Mouse (Mus musculus): ENCODE data around the gene Dnajc30. TPM values are rescaled to one million over a fixed set of nuclear protein-coding genes. Genes with fewer than 3 reads are reported as not detected.
A peak's percentile ranks its signal among the peaks of the same experiment; 100 is the strongest.

Gene Dnajc30
- polyA plus RNA-seq, 1 experiment from 2014 or later, result 26.6 TPM

- Histone ChIP-seq H3K9me3 (ENCODE audit: control insufficient read depth, low read length) (no peaks in the 10 kb centered on the region), H3K4me2 (ENCODE audit: low read depth) (no peak overlapping the region), H3K9ac (ENCODE audit: low read length) (no peak overlapping the region), H3K36me3 (ENCODE audit: control insufficient read depth, insufficient read depth, low read length) (no peaks in the 10 kb centered on the region), H3K27ac (ENCODE audit: low read depth, low read length) (no peak overlapping the region), H3K4me3 (ENCODE audit: low read depth, low read length) (no peak overlapping the region), H3K4me1 (ENCODE audit: control insufficient read depth, insufficient read depth, low read length) (peaks cover 3% of the 10 kb centered on the region; the same call in 1 of the 2 replicates), H3K27me3 (ENCODE audit: control insufficient read depth, insufficient read depth, low read length) (no peaks in the 10 kb centered on the region)
- ATAC-seq (ENCODE audit: insufficient read depth, low FRiP score, low TSS enrichment) (no peak), DNase-seq (ENCODE audit: low spot score) (no peak)
- WGBS, result 92% methylated on average over 2 of the region's 2 CpGs
These were observed 15.6 kb downstream of the Dnajc30 start for GRCm38 (mm10) chr5:135079578-135079977.

- H3K36me3 ChIP-seq (ENCODE audit: control insufficient read depth, insufficient read depth, low read length), result no peaks in the 10 kb centered on the region
- no peak overlapping the region for H3K27ac ChIP-seq (ENCODE audit: low read depth, low read length)
- no peaks in the 10 kb centered on the region for H3K27me3 ChIP-seq (ENCODE audit: control insufficient read depth, insufficient read depth, low read length)
- no peak overlapping the region for H3K4me2 ChIP-seq (ENCODE audit: low read depth)
- no peak for DNase-seq (ENCODE audit: low spot score)
- WGBS, result 91% methylated on average over 5 of the region's 5 CpGs
- ATAC-seq (ENCODE audit: insufficient read depth, low FRiP score, low TSS enrichment), result no peak
- H3K9me3 ChIP-seq (ENCODE audit: control insufficient read depth, low read length), result no peaks in the 10 kb centered on the region
- H3K9ac ChIP-seq (ENCODE audit: low read length), result no peak overlapping the region
- H3K4me1 ChIP-seq (ENCODE audit: control insufficient read depth, insufficient read depth, low read length), result peaks cover 3% of the 10 kb centered on the region; the same call in 1 of the 2 replicates
- H3K4me3 ChIP-seq (ENCODE audit: low read depth, low read length), result no peak overlapping the region
These were observed 16.5 kb downstream of the Dnajc30 start for GRCm38 (mm10) chr5:135080539-135080938.

GRCm38 (mm10) chr5:135086871-135087270 is 22.9 kb downstream of the Dnajc30 start:
- WGBS, result 47% methylated on average over 4 of the region's 4 CpGs
- Histone ChIP-seq H3K27ac (ENCODE audit: low read depth, low read length) (no peak overlapping the region), H3K4me1 (ENCODE audit: control insufficient read depth, insufficient read depth, low read length) (no peaks in the 10 kb centered on the region), H3K4me3 (ENCODE audit: low read depth, low read length) (no peak overlapping the region), H3K36me3 (ENCODE audit: control insufficient read depth, insufficient read depth, low read length) (no peaks in the 10 kb centered on the region), H3K27me3 (ENCODE audit: control insufficient read depth, insufficient read depth, low read length) (peaks cover 30% of the 10 kb centered on the region), H3K9me3 (ENCODE audit: control insufficient read depth, low read length) (no peaks in the 10 kb centered on the region), H3K4me2 (ENCODE audit: low read depth) (no peak overlapping the region), H3K9ac (ENCODE audit: low read length) (no peak overlapping the region)
- ATAC-seq (ENCODE audit: insufficient read depth, low FRiP score, low TSS enrichment) (no peak), DNase-seq (ENCODE audit: low spot score) (no peak)

- H3K36me3 ChIP-seq (ENCODE audit: control insufficient read depth, insufficient read depth, low read length), result no peaks in the 10 kb centered on the region
- no peaks in the 10 kb centered on the region for H3K9me3 ChIP-seq (ENCODE audit: control insufficient read depth, low read length)
- peaks cover 34% of the 10 kb centered on the region for H3K27me3 ChIP-seq (ENCODE audit: control insufficient read depth, insufficient read depth, low read length)
- H3K4me3 ChIP-seq (ENCODE audit: low read depth, low read length), result peak within 1 kb of the TSS; percentile 12; the same call in 1 of the 2 replicates
- ATAC-seq (ENCODE audit: insufficient read depth, low FRiP score, low TSS enrichment), result no peak
- H3K9ac ChIP-seq (ENCODE audit: low read length), result 0 out of 2 replicates have a peak within 1 kb of the TSS, but pooled peaks have one; percentile 14
- peak within 1 kb of the TSS; percentile 25 for H3K4me2 ChIP-seq (ENCODE audit: low read depth)
- H3K27ac ChIP-seq (ENCODE audit: low read depth, low read length), result no peak within 1 kb of the TSS
- no peak for DNase-seq (ENCODE audit: low spot score)
- 2% methylated on average over 39 of the region's 39 CpGs for WGBS
- no peaks in the 10 kb centered on the region for H3K4me1 ChIP-seq (ENCODE audit: control insufficient read depth, insufficient read depth, low read length)
These were observed 25.7 kb downstream of the Dnajc30 start, which contains the start of gene Mlxipl for GRCm38 (mm10) chr5:135089653-135090052. Gene Mlxipl, plus strand, starts transcription at chr5:135089890.

GRCm38 (mm10) chr5:135100981-135101380 is 37.0 kb downstream of the Dnajc30 start:
- Histone ChIP-seq H3K27ac (ENCODE audit: low read depth, low read length) (no peak overlapping the region), H3K27me3 (ENCODE audit: control insufficient read depth, insufficient read depth, low read length) (no peaks in the 10 kb centered on the region), H3K4me2 (ENCODE audit: low read depth) (no peak overlapping the region), H3K4me3 (ENCODE audit: low read depth, low read length) (no peak overlapping the region), H3K9me3 (ENCODE audit: control insufficient read depth, low read length) (no peaks in the 10 kb centered on the region), H3K4me1 (ENCODE audit: control insufficient read depth, insufficient read depth, low read length) (no peaks in the 10 kb centered on the region), H3K36me3 (ENCODE audit: control insufficient read depth, insufficient read depth, low read length) (no peaks in the 10 kb centered on the region), H3K9ac (ENCODE audit: low read length) (no peak overlapping the region)
- 58% methylated on average over 1 of the region's 1 CpGs for WGBS
- ATAC-seq (ENCODE audit: insufficient read depth, low FRiP score, low TSS enrichment) (no peak), DNase-seq (ENCODE audit: low spot score) (no peak)

- Histone ChIP-seq H3K36me3 (ENCODE audit: control insufficient read depth, insufficient read depth, low read length) (no peaks in the 10 kb centered on the region), H3K9ac (ENCODE audit: low read length) (no peak overlapping the region), H3K9me3 (ENCODE audit: control insufficient read depth, low read length) (no peaks in the 10 kb centered on the region), H3K27me3 (ENCODE audit: control insufficient read depth, insufficient read depth, low read length) (peaks cover 23% of the 10 kb centered on the region), H3K27ac (ENCODE audit: low read depth, low read length) (no peak overlapping the region), H3K4me1 (ENCODE audit: control insufficient read depth, insufficient read depth, low read length) (0 out of 2 replicates have a peak, but pooled peaks cover 4% of the 10 kb centered on the region), H3K4me2 (ENCODE audit: low read depth) (no peak overlapping the region), H3K4me3 (ENCODE audit: low read depth, low read length) (no peak overlapping the region)
- peak; percentile 28 for DNase-seq (ENCODE audit: low spot score)
- WGBS, result 67% methylated on average over 11 of the region's 11 CpGs
- ATAC-seq (ENCODE audit: insufficient read depth, low FRiP score, low TSS enrichment), result no peak
These were observed 40.1 kb downstream of the Dnajc30 start for GRCm38 (mm10) chr5:135103999-135104660.

GRCm38 (mm10) chr5:135106758-135107256 is 42.8 kb downstream of the Dnajc30 start:
- H3K36me3 ChIP-seq (ENCODE audit: control insufficient read depth, insufficient read depth, low read length), result no peaks in the 10 kb centered on the region
- H3K4me1 ChIP-seq (ENCODE audit: control insufficient read depth, insufficient read depth, low read length), result 0 out of 2 replicates have a peak, but pooled peaks cover 4% of the 10 kb centered on the region
- DNase-seq (ENCODE audit: low spot score), result peak; percentile 88
- peak overlapping the region; percentile 85 for H3K4me2 ChIP-seq (ENCODE audit: low read depth)
- H3K27ac ChIP-seq (ENCODE audit: low read depth, low read length), result no peak overlapping the region
- peak overlapping the region; percentile 37; the same call in 1 of the 2 replicates for H3K9ac ChIP-seq (ENCODE audit: low read length)
- peak overlapping the region; percentile 44 for H3K4me3 ChIP-seq (ENCODE audit: low read depth, low read length)
- WGBS, result under 1% methylated on average over 41 of the region's 48 CpGs
- peaks cover 25% of the 10 kb centered on the region for H3K27me3 ChIP-seq (ENCODE audit: control insufficient read depth, insufficient read depth, low read length)
- peak; percentile 87 for ATAC-seq (ENCODE audit: insufficient read depth, low FRiP score, low TSS enrichment)
- H3K9me3 ChIP-seq (ENCODE audit: control insufficient read depth, low read length), result no peaks in the 10 kb centered on the region

- no peaks in the 10 kb centered on the region for H3K9me3 ChIP-seq (ENCODE audit: control insufficient read depth, low read length)
- no peak overlapping the region for H3K27ac ChIP-seq (ENCODE audit: low read depth, low read length)
- WGBS, result 8% methylated on average over 40 of the region's 40 CpGs
- ATAC-seq (ENCODE audit: insufficient read depth, low FRiP score, low TSS enrichment) (no peak), DNase-seq (ENCODE audit: low spot score) (peak; percentile 67)
- H3K4me2 ChIP-seq (ENCODE audit: low read depth), result peak overlapping the region; percentile 85
- H3K27me3 ChIP-seq (ENCODE audit: control insufficient read depth, insufficient read depth, low read length), result peaks cover 25% of the 10 kb centered on the region
- H3K36me3 ChIP-seq (ENCODE audit: control insufficient read depth, insufficient read depth, low read length), result no peaks in the 10 kb centered on the region
- peak overlapping the region; percentile 44 for H3K4me3 ChIP-seq (ENCODE audit: low read depth, low read length)
- 0 out of 2 replicates have a peak overlapping the region, but pooled peaks have one; percentile 15 for H3K9ac ChIP-seq (ENCODE audit: low read length)
- H3K4me1 ChIP-seq (ENCODE audit: control insufficient read depth, insufficient read depth, low read length), result 0 out of 2 replicates have a peak, but pooled peaks cover 4% of the 10 kb centered on the region
These were observed 43.8 kb downstream of the Dnajc30 start for GRCm38 (mm10) chr5:135107521-135108501.
